Mouse (Mus musculus) ES-Bruce4 (cell line): Measurements from ENCODE around the gene Rfc4.
"Not testable (repeated sequence)": the region's sequence is repeated elsewhere in the genome, so short reads cannot be mapped to it uniquely, and the experiment has no call there.

Experiments
- CTCF ChIP-seq: IDR thresholded peaks from one replicate; pipeline ENCODE4 v1.8.1; 2011; ENCODE audit warnings: low read depth, low read length
- EP300 ChIP-seq: IDR thresholded peaks from 2 replicates; pipeline ENCODE4 v1.6.1; 2011; ENCODE audit warnings: low read depth, low read length; ENCODE audit not compliant: insufficient read depth
- POLR2A ChIP-seq: IDR thresholded peaks from one replicate; pipeline ENCODE4 v1.8.1; 2011; ENCODE audit warnings: low read length; ENCODE audit not compliant: insufficient read depth

DNA sequence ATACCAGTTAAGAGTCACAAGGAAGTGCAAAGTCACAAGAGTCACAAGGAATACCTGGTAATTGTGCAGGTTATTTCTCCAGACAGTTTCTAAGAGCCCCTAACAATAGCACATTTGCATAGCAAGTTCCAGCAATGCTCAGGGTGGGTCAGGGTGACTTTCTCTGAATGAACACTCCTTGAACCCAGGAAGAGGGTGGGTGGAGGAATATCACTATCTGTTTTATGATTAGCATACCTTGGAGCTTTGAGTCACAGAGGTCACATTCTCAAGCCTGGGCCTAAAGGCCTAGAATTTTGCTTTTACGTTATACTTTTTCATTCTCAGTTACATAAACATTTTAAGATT is 29.5 kb downstream of the Rfc4 start:
- TF ChIP-seq CTCF, POLR2A: not testable (repeated sequence)
- peak; percentile 11; the same call in 1 of the 2 replicates for TF ChIP-seq EP300
